Mouse (Mus musculus): ENCODE results near the gene Auh. TPM values are rescaled to one million over a fixed set of nuclear protein-coding genes. Genes with fewer than 3 reads are reported as not detected.

Auh gene
- polyA plus RNA-seq, 1 experiment from 2014 or later = 67.3 TPM

DNA sequence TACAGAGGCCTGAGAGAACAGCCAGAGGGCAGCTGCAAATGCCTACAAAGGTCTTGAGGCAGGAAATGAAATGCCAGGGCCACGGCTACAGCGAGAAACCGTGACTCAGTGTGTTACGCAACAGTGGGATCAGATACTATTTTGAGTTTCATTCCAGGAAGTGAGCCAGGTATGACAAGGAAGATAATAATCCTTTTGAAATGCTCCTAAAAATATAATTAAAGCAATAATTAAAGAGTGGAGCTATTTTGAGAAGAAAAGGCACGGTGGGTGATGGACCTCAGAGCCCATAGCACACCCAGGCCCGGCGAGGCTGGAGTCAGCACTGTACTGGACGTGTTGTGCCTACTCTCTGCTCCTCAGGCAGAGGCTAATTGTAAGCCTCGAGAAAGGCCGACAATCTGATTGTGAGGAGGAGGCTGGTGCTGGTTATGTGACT is 37.4 kb downstream of the Auh start:
- WGBS = 75% methylated on average over 10 of the region's 10 CpGs
- H3K4me2 ChIP-seq = no peak overlapping the region
- no peak overlapping the region for H3K4me3 ChIP-seq
- no peaks in the 10 kb centered on the region for H3K4me1 ChIP-seq (replicated peaks)
- H3K9me3 ChIP-seq = no peaks in the 10 kb centered on the region
- no peak overlapping the region for H3K9ac ChIP-seq
- H3K36me3 ChIP-seq = peaks cover 11% of the 10 kb centered on the region
- ATAC-seq (ENCODE audit: low read depth) = no peak
- no peak overlapping the region for H3K27ac ChIP-seq (replicated peaks)
- H3K27me3 ChIP-seq = no peaks in the 10 kb centered on the region

DNA sequence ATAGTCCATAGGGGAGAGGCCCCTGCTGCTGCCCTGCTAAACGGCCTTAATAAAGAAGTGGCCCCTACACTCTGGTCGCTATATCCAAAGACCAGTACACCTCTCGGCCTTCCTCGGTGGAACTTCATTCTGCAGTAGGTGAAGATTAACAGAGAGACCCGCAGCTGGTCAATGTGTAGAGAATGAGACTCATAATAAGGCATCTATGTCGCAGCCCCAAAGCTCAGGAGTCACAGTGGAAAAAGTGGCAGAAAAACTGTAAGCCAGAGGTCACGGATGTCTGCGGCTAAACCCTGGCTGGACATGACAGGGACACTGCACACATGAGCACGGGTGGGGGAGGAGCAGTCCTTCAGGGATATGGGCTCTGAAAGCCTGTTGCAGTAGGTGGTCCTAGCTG is 39.2 kb downstream of the Auh start:
- H3K4me1 ChIP-seq (replicated peaks) = no peaks in the 10 kb centered on the region
- no peak overlapping the region for H3K9ac ChIP-seq
- H3K27me3 ChIP-seq = no peaks in the 10 kb centered on the region
- no peak overlapping the region for H3K27ac ChIP-seq (replicated peaks)
- no peak for ATAC-seq (ENCODE audit: low read depth)
- H3K4me3 ChIP-seq = no peak overlapping the region
- no peak overlapping the region for H3K4me2 ChIP-seq
- no peaks in the 10 kb centered on the region for H3K9me3 ChIP-seq
- WGBS = 87% methylated on average over 9 of the region's 9 CpGs
- H3K36me3 ChIP-seq = 0 out of 2 replicates have a peak, but pooled peaks cover 7% of the 10 kb centered on the region

DNA sequence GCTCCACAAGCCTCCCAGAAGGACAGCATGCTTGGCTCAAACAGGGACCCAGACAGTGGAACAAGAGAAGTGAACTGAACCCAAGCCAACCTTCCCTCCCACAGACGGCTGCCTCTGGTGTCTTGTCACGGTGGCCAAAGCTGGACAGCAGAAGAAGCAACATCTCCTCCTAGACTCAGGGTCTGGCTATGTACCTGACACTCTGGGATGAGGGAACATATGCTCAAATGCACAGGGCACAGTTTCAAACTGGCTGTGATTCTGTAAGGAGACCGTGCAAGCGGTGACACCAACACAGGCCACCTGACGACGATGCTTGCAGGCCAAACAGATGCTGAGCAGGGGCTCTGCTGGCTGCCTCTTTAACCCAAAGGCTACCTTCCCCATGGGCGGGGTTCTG is 42.7 kb downstream of the Auh start:
- Histone ChIP-seq H3K4me3 (no peak overlapping the region), H3K36me3 (0 out of 2 replicates have a peak, but pooled peaks cover 7% of the 10 kb centered on the region), H3K9me3 (no peaks in the 10 kb centered on the region), H3K27me3 (no peaks in the 10 kb centered on the region), H3K27ac (replicated peaks) (no peak overlapping the region), H3K9ac (no peak overlapping the region), H3K4me2 (no peak overlapping the region), H3K4me1 (replicated peaks) (peaks cover 21% of the 10 kb centered on the region)
- ATAC-seq (ENCODE audit: low read depth) = no peak
- 86% methylated on average over 7 of the region's 7 CpGs for whole genome bisulfite sequencing

DNA sequence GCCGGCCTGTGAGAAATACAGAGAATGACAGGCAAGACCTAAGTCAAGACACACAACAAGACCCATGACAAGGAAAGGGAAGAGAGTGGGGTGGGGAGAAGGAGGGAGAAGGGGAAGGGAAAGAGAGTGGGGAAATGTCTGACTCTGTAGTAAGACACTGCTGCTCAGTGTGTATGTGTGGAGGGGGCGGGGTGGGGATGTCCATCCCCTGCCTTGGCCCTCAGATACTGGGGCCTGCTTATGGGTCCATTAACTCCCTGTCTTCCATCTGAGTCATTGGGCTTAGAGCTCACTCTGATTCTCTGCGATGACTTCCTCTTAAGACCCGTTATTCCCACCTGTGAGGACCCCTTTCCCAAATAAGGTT is 45.5 kb downstream of the Auh start:
- Histone ChIP-seq H3K4me3 (no peak overlapping the region), H3K4me1 (replicated peaks) (peaks cover 39% of the 10 kb centered on the region), H3K27me3 (no peaks in the 10 kb centered on the region), H3K36me3 (0 out of 2 replicates have a peak, but pooled peaks cover 7% of the 10 kb centered on the region), H3K9ac (0 out of 2 replicates have a peak overlapping the region, but pooled peaks have one; percentile 22), H3K27ac (replicated peaks) (peak overlapping the region; percentile 49; the same call in 1 of the 2 replicates), H3K9me3 (no peaks in the 10 kb centered on the region), H3K4me2 (no peak overlapping the region)
- 70% methylated on average over 4 of the region's 4 CpGs for WGBS
- 0 out of 2 replicates have a peak, but pooled peaks have one; percentile 37 for ATAC-seq (ENCODE audit: low read depth)

DNA sequence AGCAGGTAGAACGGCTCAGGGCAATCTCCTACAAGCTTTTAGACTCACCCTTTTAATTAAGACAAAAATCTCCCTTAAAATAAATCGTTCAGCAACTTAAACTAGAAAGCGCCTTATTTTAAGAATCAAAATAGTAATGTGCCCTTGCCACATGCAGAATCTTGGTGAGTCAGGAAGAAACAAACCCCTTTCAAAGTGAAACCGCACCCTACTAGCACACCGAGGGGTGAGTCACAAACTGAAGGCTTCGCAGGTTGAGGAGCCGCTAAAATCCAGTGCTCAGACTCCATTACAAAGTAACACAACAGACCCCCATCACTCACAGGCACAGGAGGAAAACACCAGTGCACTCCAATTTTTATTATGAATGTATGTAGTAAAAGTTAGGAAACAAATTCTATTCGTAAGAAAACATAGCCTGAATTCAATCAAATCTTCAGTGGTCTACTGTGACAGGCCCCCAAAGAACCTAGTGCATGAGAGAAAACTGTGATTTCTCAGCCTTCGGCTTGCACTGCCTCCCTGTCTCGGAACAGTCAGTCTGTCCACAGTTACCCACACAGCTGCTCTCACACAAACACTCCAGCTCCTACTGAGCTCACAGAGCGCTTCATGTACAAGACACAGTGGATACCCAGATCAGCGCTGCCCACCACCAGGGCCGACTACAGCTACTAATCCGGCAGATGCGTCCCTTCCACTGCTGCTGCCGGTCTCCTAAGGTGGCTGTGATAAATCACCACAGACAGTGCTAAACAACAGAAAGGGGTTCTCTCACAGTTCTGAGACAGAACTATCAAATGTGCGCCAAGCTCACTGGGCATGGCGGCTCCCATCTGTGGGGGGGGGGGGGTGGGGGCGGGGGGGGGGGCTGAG is 46.2 kb downstream of the Auh start:
- Histone ChIP-seq H3K4me3 (no peak overlapping the region), H3K36me3 (0 out of 2 replicates have a peak, but pooled peaks cover 7% of the 10 kb centered on the region), H3K4me2 (no peak overlapping the region), H3K27me3 (no peaks in the 10 kb centered on the region), H3K9ac (no peak overlapping the region), H3K27ac (replicated peaks) (peak overlapping the region; percentile 49), H3K9me3 (no peaks in the 10 kb centered on the region), H3K4me1 (replicated peaks) (peaks cover 43% of the 10 kb centered on the region)
- ATAC-seq (ENCODE audit: low read depth) = peak; percentile 32
- 49% methylated on average over 19 of the region's 19 CpGs for WGBS

DNA sequence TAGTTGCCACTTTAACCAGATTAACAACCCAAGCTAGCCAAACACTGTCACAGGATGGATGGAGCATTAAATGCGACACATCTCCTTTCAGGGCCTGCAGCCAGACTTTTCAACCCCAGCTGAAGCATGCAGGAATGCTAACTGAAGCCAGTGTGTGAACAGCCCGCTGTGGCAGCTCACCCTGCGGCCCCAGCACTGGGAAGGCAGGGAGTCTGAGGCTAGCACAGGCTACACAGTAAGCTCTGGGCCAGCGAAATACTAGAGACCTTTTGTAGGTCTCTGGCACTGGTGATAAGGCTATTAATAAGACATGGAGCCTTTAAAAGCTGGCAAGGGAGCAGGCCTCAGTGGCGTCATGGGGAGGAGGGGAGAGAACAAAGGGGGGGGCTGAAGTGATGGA is 49.1 kb downstream of the Auh start:
- H3K27ac ChIP-seq (replicated peaks) = peak overlapping the region; percentile 71
- ATAC-seq (ENCODE audit: low read depth) = peak; percentile 23; the same call in 1 of the 2 replicates
- WGBS = 39% methylated on average over 5 of the region's 5 CpGs
- H3K9me3 ChIP-seq = no peaks in the 10 kb centered on the region
- H3K9ac ChIP-seq = peak overlapping the region; percentile 54; the same call in 1 of the 2 replicates
- no peak overlapping the region for H3K4me2 ChIP-seq
- no peak overlapping the region for H3K4me3 ChIP-seq
- H3K36me3 ChIP-seq = no peaks in the 10 kb centered on the region
- H3K4me1 ChIP-seq (replicated peaks) = peaks cover 52% of the 10 kb centered on the region
- no peaks in the 10 kb centered on the region for H3K27me3 ChIP-seq

DNA sequence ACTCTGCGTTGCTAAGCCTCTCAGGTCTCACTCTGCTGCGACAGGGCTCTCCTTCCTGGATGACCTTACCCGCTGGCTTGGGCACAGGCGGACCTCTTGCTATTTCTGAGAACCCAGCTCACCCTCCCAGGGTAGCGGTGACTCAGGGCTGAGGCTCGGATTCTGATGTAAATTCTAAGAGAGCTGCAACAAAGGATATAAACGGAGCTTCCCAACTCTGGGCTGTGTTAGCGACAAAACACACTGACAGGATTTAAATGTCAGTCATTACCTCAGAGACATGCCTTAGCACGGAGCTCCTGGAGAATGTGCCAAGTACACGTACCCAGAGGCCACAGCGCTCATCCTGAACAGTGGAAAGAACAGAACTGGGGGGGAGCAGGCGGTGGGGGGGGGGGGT is 49.6 kb downstream of the Auh start:
- no peak overlapping the region for H3K4me3 ChIP-seq
- 40% methylated on average over 12 of the region's 12 CpGs for WGBS
- no peaks in the 10 kb centered on the region for H3K36me3 ChIP-seq
- H3K9ac ChIP-seq = peak overlapping the region; percentile 54
- peaks cover 53% of the 10 kb centered on the region for H3K4me1 ChIP-seq (replicated peaks)
- ATAC-seq (ENCODE audit: low read depth) = peak; percentile 34; the same call in 1 of the 2 replicates
- no peak overlapping the region for H3K4me2 ChIP-seq
- H3K27ac ChIP-seq (replicated peaks) = peak overlapping the region; percentile 71
- no peaks in the 10 kb centered on the region for H3K9me3 ChIP-seq
- no peaks in the 10 kb centered on the region for H3K27me3 ChIP-seq

DNA sequence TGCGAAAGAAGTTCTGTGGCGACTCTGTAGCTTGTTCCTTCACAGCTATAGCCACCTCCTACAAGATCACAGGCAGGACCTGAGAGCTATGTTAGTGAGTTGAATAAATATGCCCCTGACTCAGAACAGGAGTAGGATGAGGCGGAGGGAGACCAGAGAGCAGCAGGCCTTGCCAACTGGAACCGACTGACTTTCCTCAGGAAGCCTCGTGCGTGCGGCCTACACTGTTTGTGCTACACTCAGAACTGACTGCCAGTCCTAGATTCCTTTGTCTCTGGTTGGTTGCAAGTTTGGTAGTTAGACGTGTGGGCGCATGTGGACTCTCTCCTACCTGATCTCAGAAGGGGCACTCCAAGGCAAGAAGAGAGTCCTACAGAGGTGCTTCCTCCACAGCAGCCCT is 50.2 kb downstream of the Auh start:
- 82% methylated on average over 9 of the region's 9 CpGs for WGBS
- H3K4me1 ChIP-seq (replicated peaks) = peaks cover 47% of the 10 kb centered on the region
- no peak for ATAC-seq (ENCODE audit: low read depth)
- H3K4me3 ChIP-seq = no peak overlapping the region
- H3K9ac ChIP-seq = peak overlapping the region; percentile 54; the same call in 1 of the 2 replicates
- H3K27me3 ChIP-seq = no peaks in the 10 kb centered on the region
- H3K27ac ChIP-seq (replicated peaks) = no peak overlapping the region
- no peaks in the 10 kb centered on the region for H3K36me3 ChIP-seq
- H3K4me2 ChIP-seq = no peak overlapping the region
- no peaks in the 10 kb centered on the region for H3K9me3 ChIP-seq

DNA sequence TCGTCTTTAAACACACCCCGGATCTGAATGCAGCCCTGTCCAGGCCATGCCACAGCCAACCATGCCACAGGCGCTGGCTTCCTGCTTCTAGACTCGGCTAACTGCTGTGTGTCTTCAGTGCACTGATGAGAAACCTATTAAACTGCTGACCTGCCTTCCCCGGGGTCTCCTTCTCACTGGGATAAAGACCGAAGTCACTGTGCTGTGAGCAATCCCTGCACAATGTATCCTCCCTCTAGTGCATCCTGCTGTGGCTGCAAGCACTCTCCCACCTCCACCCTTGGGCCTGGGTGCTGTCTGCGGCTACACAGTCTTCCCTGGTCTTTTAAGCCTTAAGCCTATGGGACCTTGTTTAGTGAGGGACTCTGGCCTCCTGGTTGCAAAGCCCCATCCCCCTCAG is 50.7 kb downstream of the Auh start:
- Histone ChIP-seq H3K9me3 (no peaks in the 10 kb centered on the region), H3K9ac (peak overlapping the region; percentile 0; the same call in 1 of the 2 replicates), H3K27me3 (no peaks in the 10 kb centered on the region), H3K27ac (replicated peaks) (no peak overlapping the region), H3K36me3 (no peaks in the 10 kb centered on the region), H3K4me1 (replicated peaks) (peaks cover 42% of the 10 kb centered on the region), H3K4me3 (no peak overlapping the region), H3K4me2 (no peak overlapping the region)
- ATAC-seq (ENCODE audit: low read depth) = no peak
- 52% methylated on average over 7 of the region's 7 CpGs for WGBS

DNA sequence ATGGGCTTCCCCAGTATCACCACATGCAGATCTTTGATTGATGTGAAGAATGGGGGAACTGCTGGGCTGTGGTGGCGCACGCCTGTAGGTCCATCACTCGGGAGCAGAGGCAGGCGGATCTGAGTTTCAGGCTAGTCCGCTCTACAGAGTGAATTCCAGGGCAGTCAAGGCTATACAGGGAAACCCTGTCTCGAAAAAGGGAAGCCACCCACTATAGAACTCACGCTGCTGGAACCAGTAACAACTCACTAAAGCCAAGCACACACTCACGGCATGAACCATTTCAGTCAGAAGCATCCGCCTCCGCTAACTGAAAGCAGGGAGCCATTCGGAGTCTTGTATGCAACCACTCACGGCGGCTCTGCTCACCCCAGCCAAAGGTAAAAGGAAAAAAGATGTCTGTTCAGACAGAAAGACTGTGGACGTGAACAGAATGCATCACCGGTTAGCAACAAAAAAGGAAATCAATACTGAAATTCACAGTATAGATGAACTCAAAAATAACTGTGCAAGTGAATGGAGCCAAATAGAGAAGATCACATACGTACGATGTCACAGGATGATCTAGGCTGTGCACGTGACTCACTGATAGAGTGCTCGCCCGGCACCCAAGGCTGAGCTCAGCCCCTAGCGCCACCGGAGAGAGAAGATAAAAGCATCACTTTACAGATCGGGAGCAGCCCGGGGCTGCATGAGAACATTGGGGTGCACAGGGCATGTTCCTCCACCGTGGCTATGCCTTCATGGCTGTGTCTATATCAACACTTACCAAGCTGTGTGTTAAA is 53.7 kb downstream of the Auh start:
- H3K4me3 ChIP-seq = no peak overlapping the region
- H3K27me3 ChIP-seq = no peaks in the 10 kb centered on the region
- WGBS = 74% methylated on average over 25 of the region's 25 CpGs
- ATAC-seq (ENCODE audit: low read depth) = 0 out of 2 replicates have a peak, but pooled peaks have one; percentile 42
- H3K27ac ChIP-seq (replicated peaks) = 0 out of 2 replicates have a peak overlapping the region, but pooled peaks have one; percentile 19
- no peaks in the 10 kb centered on the region for H3K9me3 ChIP-seq
- no peaks in the 10 kb centered on the region for H3K36me3 ChIP-seq
- no peak overlapping the region for H3K9ac ChIP-seq
- H3K4me2 ChIP-seq = no peak overlapping the region
- peaks cover 33% of the 10 kb centered on the region for H3K4me1 ChIP-seq (replicated peaks)

DNA sequence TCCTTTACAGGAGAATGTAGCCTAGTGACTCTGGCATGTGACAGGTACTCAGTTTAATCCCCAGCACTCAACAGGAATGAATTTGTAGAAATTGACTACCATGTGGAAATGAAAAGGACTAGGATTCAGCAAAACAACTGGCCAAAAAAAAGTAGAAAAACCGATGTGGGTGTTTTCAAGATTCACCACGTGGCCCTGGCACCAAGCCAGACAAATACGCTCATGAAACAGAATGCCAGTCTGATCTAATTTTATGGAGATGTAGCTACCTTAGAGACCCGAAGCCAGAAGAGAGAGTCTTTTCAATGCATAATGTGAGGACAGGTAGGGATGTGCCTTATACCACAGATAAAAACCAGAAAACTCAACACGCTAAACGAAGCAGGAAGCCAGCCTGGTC is 54.4 kb downstream of the Auh start:
- Histone ChIP-seq H3K36me3 (no peaks in the 10 kb centered on the region), H3K27ac (replicated peaks) (0 out of 2 replicates have a peak overlapping the region, but pooled peaks have one; percentile 19), H3K4me1 (replicated peaks) (peaks cover 27% of the 10 kb centered on the region), H3K9me3 (no peaks in the 10 kb centered on the region), H3K4me2 (no peak overlapping the region), H3K9ac (no peak overlapping the region), H3K4me3 (no peak overlapping the region), H3K27me3 (no peaks in the 10 kb centered on the region)
- WGBS = 72% methylated on average over 6 of the region's 6 CpGs
- no peak for ATAC-seq (ENCODE audit: low read depth)

DNA sequence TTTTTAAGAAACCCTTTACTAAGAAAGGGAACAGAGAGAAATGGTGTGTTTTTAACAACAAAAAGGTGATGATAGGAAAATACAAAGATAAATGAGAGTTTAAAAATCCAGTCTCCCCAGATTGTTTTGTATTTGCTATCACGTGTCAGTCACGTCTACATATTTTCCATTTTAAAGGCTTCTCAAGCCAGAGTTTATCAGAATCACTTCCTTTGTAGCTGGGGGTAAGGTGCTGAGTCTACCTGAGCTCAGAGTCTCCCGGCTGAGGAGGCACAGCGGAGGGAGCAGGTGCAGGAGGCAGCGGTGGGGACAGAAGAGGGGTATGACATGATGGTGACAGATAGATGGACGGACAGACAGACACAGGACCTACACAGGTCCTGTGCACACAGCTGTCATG is 55.1 kb downstream of the Auh start:
- peaks cover 19% of the 10 kb centered on the region for H3K4me1 ChIP-seq (replicated peaks)
- H3K36me3 ChIP-seq = no peaks in the 10 kb centered on the region
- H3K9ac ChIP-seq = no peak overlapping the region
- H3K4me3 ChIP-seq = no peak overlapping the region
- no peak overlapping the region for H3K27ac ChIP-seq (replicated peaks)
- no peak overlapping the region for H3K4me2 ChIP-seq
- 94% methylated on average over 6 of the region's 6 CpGs for WGBS
- no peaks in the 10 kb centered on the region for H3K27me3 ChIP-seq
- no peak for ATAC-seq (ENCODE audit: low read depth)
- no peaks in the 10 kb centered on the region for H3K9me3 ChIP-seq
